Mouse (Mus musculus) embryo, embryonic 9.5 days (tissue): ENCODE data around the gene Retreg1.

Experiments used
- DNase-seq: peaks from one replicate; pipeline ENCODE4 v3.0.0-alpha.2; 2017; ENCODE audit errors: extremely low spot score

The Retreg1 gene

DNA sequence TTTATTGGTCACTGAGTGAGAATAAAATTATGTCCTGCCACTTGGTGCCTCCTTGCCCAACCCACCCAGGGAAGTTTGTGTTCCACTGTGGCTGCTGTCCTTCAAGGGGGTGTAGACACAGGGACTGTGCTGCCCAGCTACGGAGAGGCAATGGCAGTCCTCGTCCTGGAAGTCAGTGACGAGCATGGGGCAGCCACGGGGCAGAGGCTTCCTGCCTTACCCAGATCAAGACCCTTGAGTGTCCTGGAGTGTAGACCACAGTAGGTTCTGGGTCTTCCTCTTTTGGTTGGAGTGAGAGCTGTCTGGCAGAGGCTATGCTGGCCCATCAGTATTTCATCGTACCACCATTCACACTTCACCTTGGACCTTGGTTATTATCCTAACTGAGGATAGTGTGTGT, 37.2 kb downstream of the Retreg1 start:
- no peak for DNase-seq

DNA sequence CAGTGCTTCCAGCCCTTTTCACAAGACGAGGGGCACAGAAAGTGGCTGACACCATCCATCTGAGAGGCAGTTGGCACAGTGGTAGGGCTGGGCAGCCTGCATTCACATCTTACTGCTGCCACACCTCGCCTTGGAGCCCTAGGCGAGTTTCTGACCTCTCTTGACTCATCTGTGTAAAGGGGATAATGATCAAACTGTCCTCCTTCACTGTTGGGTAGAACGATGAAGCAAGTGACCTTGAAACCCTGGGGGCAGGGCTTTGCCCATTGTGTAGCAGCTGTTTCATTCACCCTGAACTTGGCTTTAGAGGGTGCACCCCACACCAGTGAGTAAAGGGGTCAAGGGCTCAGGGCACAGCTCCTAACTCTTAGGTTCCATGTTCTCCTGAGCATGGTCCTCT, 39.0 kb downstream of the Retreg1 start:
- no peak for DNase-seq

DNA sequence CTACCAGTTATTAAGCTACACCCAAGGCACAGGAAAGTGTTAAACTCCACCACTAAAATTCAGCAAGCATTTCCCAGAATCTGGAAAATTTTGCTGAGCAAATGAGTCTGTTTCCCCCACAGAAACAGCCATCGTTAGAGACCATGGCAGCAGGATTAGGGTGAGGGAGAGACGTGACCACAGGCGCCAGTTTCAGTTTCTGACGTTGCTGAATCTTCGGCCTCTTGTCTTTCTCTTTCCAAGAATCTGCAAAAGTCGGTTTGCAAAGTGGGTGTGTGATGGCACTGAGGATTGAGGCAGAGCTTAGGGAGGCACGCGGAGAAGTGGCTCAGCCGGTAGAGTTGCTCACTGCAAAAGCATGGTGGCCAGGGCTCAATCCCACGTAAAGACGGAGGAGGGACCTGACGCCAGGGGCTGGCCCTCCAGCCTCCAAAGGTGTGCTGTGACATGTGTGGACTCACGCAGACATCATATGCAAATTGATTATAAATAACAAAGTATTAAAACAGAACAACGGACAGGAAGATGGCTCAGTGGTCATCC, 41.5 kb downstream of the Retreg1 start:
- no peak for DNase-seq

DNA sequence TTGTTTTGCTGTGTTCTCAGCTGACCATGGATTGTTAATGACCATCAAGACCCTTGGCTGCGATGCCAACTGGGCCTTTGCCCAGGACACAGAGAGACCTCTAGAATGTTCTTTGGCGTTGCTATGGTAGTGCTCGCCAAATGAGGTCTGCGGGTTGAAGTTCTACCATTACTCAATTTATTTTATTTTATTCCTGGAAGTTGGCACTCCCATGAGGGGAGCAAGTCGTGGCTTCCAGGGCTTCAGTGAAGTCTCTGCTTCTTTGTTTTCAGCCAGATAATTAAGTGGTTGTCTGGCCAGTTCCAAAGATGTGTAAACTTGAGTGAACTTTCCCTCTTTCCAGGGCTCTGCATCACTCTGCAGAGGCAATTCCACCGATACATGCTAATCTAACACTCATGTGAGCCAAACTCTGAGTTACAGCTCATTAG, 43.6 kb downstream of the Retreg1 start:
- no peak for DNase-seq

DNA sequence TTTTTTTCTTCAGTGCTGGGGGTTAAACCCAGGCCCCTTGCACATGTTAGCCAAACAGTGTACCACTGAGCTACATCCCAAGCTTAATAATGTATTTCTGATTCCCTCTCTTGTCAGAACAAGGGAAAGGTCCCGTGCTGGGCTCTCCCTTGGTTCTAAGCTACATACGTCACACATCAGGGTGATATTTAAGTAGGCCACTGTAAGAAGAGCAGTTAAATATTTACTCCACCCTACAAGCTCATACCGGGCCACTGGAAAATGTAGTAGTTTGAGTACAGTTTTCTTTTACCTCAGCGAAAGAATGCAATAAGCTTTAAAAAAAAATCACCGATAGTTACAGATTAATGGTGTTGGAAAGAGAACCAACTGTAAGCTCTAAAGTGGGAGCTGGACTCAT, 46.9 kb downstream of the Retreg1 start:
- no peak for DNase-seq

DNA sequence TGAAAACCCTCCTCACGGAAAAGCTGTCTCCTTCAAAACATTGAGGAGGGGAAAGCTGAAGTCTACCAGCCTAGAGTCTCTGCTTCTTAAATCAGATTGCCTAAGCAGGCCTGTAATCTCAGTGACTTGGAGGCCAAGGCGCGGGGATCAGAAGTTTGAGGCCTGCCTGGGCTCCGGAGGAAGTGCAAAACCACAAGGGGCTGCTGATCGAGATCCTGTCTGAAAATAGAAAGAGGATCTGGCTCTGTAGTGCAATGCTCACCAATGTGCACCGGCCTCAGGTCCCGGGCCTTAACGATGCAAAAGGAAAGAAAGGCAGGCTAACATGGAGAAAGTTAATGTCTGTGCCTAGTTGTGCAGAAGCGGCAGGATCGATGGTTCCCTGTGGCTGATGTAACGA, 48.6 kb downstream of the Retreg1 start:
- no peak for DNase-seq

DNA sequence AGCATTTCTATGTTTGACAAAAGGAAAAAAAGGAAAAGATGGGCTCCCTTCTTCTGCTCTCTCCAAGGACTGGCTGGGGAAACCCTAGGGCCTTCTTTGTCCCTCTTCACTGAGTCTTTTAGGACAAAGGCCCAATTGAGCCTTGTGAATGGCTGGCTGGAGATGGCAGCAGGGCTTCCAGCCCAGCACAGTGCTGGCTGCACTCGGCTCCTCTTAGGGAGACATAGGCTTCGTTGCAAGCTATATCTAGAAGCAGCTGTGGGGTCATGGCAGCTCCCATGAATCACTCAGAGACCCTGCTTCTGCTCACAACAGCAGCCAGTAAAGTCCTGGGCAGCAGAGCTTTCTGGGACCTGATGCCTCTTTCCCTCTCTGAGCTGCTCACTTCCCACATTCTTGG, 50.3 kb downstream of the Retreg1 start:
- DNase-seq = no peak

DNA sequence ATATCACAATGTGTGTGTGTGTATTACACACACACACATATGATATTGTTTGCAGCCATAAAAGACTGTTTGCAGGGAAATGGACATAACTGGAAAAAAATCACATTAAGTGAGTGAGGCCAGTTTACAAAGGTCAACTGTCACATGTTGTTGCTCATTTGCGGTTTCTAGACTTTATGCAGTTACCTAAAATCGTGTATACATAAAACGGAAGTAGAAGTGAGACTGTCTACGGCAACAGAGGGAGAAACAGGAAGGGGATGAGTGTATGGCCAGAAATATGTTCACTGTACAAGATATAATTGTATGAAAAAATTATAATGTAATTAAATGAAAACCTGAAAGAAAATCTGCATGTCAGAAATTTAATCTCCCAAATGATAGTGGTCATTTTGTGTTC, 53.8 kb downstream of the Retreg1 start:
- no peak for DNase-seq

GRCm38 (mm10) chr15:25897617-25898016, 54.6 kb downstream of the Retreg1 start:
- no peak for DNase-seq

DNA sequence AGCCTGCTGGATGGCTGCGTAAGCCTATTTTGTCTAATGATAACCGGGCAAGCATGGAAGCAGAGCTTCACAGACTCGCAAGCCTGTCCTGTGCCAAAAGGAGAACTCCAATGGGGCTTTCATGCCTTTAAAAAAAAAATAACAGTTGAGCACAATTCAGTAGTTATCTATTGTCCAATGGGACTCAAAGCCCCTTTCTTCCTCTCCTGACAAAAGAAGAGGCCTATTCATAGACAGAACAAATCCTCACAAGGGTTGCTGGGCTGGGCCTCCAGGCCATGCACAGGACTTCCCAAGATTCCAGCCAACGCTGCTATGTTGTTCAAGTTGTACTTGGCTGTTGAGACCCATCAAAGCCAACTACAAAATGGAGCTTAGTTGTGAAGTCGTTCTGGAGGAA, 56.0 kb downstream of the Retreg1 start:
- DNase-seq = no peak

- DNase-seq = peak; percentile 73
These were observed 57.6 kb downstream of the Retreg1 start for GRCm38 (mm10) chr15:25900540-25900939.

DNA sequence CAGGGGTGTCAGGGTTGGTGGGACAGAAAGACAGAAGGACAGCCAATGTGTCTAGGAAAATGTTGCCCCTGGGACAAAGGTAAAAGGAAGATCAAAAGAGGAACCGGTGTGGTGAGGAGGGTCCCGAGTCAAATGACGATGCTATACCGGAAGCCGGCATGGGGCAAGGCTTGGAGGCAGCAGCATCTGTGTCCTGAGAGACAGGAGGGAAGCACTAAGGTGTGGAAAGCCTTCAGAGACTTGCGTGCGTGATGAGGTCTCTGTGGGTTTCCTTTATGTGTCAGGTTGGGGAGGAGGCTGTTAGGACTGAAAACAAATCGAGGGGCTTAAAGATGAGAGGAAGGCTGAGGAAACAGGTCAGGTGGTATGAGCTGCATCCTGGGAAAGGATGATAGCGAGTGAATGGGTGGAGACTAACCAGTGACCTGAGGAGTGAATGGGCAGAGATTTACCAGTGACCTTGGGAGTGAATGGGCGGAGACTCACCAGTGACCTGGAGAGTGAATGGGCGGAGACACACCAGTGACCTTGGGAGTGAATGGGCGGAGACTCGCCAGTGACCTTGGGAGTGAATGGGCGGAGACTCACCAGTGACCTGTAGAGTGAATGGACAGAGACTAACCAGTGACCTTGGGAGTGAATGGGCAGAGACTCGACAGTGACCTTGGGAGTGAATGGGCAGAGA, 60.1 kb downstream of the Retreg1 start:
- no peak for DNase-seq

DNA sequence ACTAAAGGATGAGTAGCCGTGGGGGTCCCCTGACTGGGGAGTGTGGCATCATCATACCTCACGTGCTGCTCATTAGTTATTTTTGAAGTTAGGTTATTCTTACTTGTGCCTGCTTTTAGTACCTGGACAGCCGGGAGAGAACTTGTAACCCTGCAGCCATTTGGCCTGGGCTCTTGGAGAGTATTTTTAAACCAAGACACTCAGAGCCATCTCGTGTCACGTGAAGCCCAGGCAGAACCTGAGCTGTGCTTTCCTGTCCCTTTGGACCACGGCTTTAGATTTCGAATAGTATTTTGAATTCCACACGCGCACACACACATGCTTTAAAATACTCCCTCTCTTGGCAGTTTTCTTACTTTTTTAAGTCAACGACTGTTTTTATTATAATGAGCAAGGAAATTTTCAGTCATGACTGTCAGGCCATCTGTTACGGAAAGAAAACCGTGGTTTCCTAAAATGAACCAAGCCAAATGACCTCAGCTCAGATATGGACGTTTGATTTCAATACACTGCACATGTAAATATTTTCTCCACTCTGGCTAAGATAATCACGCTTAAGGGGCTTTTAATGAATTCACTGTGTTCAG, 61.5 kb downstream of the Retreg1 start:
- DNase-seq = no peak

DNA sequence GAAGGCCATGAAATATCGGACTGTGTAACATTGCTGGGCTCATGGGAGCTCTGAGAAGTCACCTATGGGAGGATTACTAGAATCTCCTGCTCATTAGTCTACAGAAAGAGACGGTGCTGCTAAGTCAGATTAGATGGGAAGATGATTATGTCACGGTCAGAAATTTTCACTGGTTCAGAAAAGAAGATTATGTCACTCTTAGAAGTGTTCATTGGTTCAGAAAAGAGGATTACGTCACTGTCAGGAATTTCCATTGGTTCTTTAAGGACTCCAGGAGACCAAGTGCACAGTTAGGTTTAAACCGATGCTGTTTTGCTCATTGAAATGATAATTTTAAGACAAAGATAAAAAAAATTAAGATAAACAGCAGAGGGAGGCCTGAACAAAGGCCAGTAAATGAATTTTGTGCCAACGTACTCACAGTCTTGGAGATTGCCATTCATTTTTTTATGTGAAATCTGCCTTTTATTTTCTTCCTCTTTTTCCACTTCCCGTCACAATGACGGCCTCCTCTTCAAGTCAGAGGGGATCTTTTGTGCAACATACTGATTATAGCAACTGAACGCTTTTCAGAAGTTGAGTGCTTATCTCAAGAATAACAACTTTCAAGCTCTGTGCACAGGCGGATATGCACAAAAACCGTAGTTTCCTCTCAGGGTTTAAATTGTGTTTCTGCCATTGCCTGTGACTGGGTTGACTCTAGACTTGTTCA, 67.0 kb downstream of the Retreg1 start:
- no peak for DNase-seq

DNA sequence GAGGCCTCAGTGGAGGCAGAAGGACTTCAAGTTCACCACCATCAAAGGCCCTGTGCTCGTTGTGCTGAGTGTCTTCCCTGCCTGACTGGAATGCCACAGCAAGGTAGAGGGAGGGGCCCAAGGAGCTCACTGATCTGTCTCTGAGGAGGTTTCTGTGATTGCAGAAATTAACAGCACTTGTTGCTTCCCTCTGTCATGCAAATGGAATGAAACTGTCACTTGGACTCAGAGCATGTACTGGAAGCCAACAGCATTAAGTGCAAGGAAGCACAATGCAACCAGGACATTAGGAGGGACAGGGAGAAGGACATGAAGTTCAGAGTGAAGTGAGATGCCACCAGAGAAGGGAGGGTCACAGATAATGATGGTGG, 67.5 kb downstream of the Retreg1 start:
- no peak for DNase-seq

DNA sequence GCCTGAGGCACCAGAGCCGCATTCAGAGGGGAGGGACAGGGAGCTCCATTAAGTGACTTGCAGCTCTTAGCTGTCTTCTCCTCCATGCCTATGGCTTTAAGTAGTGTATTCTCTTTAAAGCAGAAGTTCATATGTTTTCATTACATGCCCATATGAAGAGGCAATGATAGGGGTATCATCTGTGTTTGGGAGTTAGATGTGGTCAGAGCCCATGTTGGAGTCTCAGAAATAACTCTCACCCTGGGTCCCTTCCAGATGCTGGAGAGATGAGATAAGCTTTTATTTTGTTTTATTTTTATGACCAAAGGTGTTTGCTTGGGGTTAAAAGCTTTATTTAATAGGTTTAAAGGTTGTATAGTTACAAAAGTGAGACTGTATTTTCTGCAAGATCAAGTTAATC, 67.9 kb downstream of the Retreg1 start:
- DNase-seq = no peak

- DNase-seq = no peak
These were observed 69.9 kb downstream of the Retreg1 start for GRCm38 (mm10) chr15:25912911-25913310.

- no peak for DNase-seq
These were observed 70.7 kb downstream of the Retreg1 start for GRCm38 (mm10) chr15:25913659-25914058.

DNA sequence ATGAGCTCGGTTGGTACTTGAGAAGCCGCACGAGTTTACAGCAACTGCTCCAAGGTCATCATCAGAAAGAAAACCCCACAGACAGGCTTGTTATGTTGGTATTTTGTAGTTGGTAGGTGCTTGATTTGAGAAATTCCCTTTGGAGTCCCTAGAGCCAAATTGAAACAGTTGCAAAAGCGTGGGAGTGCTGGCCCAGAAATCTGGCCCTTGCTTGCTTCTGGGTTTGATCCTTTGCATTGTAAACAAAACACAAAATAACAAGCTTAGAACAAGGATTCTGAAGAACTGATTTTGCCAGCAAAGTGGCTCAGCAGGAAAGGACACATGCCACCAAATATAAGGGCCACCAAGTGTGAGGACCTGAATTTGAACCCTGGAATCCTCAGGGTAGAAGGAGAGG, 71.2 kb downstream of the Retreg1 start:
- DNase-seq = no peak

DNA sequence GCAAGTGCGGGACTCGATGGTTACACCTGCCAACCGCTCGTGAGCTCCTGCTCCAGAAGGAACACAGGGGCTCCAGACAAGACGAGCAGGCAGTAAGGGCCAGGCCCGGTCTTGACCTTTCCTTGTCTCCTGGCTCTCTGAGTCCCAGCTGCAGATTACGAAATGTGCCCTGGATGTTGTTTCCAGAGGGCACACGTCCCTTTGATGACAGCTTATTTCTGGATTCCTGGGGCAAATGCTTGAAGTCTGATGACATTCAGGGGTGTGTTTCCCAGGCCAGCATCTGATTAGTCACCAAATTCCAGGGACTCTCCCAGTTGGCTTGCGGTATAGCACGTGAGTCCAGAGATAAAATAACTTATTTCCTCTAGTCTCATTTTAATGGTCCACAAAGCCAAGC, 72.0 kb downstream of the Retreg1 start:
- DNase-seq = no peak

- no peak for DNase-seq
These were observed 72.7 kb downstream of the Retreg1 start for GRCm38 (mm10) chr15:25915574-25916205.

GRCm38 (mm10) chr15:25916252-25916651, 73.3 kb downstream of the Retreg1 start:
- no peak for DNase-seq

GRCm38 (mm10) chr15:25918641-25919040, 75.7 kb downstream of the Retreg1 start:
- no peak for DNase-seq
